Mouse (Mus musculus): ENCODE data around the gene Btrc.

Gene Btrc

DNA sequence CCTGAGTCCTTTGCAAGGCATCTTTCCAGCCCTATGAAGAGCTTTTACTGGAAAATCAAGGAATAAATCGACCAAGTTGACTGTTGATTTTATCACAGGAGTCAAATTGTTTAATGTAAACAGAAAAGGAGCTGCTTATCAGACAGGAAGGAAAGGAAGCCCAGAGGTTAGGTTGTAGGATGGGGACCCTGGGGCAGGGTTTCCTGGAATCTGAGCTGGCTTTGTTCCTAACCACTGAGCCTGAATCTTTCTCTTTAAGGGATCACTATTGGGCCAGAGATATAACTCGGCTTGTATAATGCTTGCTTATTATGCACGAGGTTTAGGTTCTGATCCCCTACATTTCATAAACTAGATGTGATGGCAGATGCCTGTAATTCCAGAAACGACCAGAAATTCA, 64.6 kb downstream of the Btrc start:
- DNase-seq (ENCODE audit: low read depth): no peak

GRCm38 (mm10) chr19:45430971-45431633, 67.6 kb downstream of the Btrc start:
- no peak for DNase-seq (ENCODE audit: low read depth)

DNA sequence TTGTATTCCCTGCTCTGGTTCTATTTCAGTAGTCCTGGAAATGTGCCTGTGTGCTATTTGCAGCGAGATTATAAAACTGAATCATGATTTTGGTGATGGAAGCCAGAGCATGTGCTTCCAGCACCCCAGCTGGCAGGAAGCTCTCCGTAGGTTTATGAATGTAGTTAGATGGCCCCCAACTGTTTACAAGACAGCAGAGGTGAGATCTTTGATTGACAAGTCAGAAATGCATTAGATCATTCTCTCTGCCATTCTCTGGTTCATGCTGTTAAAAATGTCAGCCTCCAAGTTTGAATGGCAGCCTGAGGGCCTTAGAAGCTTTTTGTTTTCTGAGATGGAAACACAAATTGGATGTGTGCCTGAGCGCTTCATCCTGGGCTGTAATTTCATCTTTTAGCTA, 68.8 kb downstream of the Btrc start:
- DNase-seq (ENCODE audit: low read depth): no peak

GRCm38 (mm10) chr19:45436019-45436418, 72.5 kb downstream of the Btrc start:
- peak; percentile 62 for DNase-seq (ENCODE audit: low read depth)

DNA sequence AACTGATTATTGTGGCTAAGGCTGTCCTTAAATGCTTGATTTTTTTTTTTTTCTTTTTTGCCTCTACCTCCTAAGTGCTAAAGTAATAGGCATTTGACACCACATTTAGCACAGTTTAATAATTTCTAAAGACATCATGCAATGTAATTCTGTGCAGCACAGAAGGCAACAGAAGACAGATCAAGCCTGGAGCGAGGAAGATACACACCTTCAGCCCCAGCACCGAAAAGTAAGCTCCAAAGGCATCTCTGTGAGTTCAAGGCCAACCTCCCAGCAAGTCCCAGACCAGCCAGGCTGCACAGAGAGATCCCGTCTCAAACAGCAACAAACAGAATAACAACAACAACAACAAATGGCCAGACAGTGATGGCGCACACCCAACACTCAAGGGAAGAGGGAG, 73.6 kb downstream of the Btrc start:
- DNase-seq (ENCODE audit: low read depth): no peak

DNA sequence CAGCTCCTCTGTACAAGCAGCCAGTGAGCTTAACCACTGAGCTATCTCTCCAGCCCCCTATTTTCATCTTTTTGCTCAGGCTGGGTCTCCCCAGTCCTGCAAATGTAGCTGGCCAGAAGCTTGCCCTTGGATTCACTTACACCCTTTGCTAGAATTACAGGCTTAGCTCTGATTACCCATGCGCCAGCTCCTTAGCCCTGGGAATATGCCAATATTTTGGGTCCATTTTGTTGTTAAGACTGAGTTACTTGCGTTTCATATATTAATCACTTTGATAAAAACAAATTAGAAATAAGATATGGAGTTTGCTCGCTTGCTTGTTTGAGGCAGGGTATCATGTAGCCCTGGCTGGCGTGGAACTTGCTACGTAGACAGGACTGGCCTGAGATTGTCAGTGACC, 74.7 kb downstream of the Btrc start:
- no peak for DNase-seq (ENCODE audit: low read depth)

- DNase-seq (ENCODE audit: low read depth): no peak
Observed at GRCm38 (mm10) chr19:45438928-45439846, 75.7 kb downstream of the Btrc start.

- DNase-seq (ENCODE audit: low read depth): no peak
Observed at GRCm38 (mm10) chr19:45440554-45441175, 77.1 kb downstream of the Btrc start.

- no peak for DNase-seq (ENCODE audit: low read depth)
Observed at GRCm38 (mm10) chr19:45441717-45442116, 78.2 kb downstream of the Btrc start.

DNA sequence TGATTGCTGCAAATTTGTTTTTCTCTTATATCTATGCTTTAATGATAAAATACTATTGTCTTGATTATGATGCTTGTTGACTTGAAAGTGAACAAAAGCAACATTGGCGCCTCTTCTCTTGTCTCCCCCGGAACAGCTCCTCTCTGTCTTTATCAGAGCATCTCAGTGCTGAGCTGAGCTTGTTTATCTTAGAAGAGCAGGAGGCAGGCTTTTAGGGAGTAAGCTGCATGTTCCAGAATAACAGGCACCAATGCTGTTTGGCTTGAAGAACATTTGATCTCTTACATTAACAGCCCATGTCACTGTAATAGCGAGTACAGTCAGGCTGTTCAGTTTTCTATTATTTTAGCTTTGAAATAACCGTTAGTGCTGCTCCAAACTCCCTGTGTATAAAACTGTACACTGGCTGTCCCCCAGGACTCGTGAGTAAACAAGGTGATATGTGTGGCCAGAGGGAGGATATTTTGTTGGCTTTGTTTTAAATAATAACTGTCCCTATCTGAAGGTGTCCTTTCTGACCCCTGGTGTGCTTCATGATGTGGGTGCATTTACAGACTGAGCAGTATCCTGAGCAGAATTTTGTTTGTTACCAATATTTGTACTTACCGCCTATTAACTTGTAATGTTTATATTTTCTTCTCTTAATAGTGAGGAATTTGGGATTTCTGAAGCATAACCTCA, 81.9 kb downstream of the Btrc start:
- DNase-seq (ENCODE audit: low read depth): no peak

GRCm38 (mm10) chr19:45446631-45447030, 83.1 kb downstream of the Btrc start:
- no peak for DNase-seq (ENCODE audit: low read depth)

DNA sequence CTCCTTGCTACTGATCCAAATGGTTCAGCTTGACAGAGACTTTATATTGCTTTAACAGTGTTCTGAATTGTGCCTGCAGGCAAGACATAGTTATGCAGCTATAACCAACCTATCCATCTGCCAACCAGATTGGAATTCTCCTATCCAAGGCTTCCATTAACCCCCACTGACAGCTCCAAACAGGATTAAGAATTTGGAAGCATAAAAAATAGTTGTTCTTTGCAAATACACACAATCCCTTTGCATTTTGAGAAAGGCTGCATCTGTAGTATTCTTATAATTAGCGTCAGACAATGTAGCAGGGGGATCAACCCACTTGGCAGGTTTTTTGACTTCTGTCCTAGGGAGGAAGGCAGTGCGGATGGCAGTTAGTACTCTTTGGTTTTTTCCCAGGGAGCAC, 83.7 kb downstream of the Btrc start:
- no peak for DNase-seq (ENCODE audit: low read depth)

GRCm38 (mm10) chr19:45447886-45448285, 84.4 kb downstream of the Btrc start:
- DNase-seq (ENCODE audit: low read depth): no peak

DNA sequence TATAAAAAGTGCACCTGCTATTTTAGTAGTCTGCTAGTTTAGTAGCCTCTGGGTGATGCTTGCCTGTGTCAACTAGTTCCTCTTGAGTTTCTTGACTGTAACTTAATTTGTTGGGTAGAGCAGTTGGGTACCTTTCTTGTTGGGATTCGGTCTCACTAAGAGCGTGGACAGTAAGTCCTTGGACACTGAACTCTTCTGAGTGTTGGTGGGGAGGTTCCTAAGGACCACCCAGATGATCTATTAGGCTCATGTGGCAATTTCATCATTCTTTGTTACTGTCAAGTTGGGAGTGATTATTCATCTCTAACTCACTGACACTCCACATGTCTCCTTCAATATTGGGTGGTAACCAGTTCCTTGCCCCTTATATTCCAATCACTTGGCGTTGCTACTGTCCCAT, 90.9 kb downstream of the Btrc start:
- no peak for DNase-seq (ENCODE audit: low read depth)

GRCm38 (mm10) chr19:45456896-45457295, 93.4 kb downstream of the Btrc start:
- DNase-seq (ENCODE audit: low read depth): no peak

DNA sequence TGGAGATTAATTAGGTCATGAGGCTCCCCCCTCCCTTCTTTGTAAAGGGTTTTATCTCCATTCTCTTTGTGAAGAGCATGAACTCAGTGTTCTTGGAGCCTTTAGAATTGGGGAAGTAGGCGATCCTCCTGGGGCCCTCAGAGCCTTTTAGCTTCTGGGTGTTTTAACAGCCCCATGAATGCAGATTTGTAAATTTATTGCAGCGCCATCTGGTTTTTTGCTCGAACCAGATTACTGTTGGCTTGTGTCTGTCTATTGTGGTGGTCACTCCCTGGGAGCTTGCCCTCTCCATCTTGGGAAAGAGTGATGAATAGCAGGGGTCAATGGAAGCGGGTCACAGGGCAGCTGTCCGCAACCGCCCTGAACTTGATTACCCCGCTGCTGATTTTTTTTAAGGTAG, 95.2 kb downstream of the Btrc start:
- DNase-seq (ENCODE audit: low read depth): no peak

DNA sequence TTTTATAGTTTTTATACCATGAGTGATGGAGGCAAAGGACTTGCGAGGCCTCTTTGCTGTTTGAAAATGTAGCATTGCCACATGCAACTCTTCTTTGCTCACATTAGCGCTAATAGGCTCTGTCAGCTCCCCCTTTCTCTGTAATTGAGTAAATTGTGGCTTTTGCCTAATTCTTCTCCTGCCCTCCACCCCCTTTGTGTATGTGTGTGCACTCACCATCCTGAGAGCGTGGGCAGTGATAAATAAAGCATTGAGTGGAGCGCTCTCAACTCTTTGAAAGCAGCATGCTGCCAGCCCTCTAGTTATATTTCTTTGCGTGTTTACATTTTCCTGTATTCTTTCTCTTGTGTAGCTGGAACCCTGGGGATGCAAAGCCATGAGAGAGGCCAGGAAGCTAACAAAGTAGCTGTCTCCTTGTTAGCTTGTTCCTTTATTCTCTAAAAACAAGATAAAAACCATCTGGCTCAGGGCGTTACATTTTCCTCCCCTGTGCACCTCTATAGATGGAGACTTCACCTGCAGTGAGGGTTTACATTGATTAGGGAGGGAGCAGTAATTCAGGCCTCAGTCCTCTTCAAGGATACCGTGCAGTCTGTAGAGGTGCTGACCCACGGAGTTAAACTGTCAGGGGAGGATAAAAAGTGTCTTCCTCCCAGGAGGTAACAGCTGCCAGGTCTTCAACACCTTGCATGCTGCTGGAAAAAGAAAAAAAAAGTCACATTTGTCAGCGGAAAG, 96.6 kb downstream of the Btrc start:
- DNase-seq (ENCODE audit: low read depth): no peak

GRCm38 (mm10) chr19:45460749-45461736, 97.5 kb downstream of the Btrc start:
- peak; percentile 29 for DNase-seq (ENCODE audit: low read depth)

GRCm38 (mm10) chr19:45469760-45470159, 106.2 kb downstream of the Btrc start:
- DNase-seq (ENCODE audit: low read depth): no peak
